Mouse (Mus musculus): ENCODE results near the gene Mfap1a.
A peak's percentile ranks its signal among the peaks of the same experiment; 100 is the strongest.
"Not testable (repeated sequence)": the region's sequence is repeated elsewhere in the genome, so short reads cannot be mapped to it uniquely, and the experiment has no call there.

Gene Mfap1a

DNA sequence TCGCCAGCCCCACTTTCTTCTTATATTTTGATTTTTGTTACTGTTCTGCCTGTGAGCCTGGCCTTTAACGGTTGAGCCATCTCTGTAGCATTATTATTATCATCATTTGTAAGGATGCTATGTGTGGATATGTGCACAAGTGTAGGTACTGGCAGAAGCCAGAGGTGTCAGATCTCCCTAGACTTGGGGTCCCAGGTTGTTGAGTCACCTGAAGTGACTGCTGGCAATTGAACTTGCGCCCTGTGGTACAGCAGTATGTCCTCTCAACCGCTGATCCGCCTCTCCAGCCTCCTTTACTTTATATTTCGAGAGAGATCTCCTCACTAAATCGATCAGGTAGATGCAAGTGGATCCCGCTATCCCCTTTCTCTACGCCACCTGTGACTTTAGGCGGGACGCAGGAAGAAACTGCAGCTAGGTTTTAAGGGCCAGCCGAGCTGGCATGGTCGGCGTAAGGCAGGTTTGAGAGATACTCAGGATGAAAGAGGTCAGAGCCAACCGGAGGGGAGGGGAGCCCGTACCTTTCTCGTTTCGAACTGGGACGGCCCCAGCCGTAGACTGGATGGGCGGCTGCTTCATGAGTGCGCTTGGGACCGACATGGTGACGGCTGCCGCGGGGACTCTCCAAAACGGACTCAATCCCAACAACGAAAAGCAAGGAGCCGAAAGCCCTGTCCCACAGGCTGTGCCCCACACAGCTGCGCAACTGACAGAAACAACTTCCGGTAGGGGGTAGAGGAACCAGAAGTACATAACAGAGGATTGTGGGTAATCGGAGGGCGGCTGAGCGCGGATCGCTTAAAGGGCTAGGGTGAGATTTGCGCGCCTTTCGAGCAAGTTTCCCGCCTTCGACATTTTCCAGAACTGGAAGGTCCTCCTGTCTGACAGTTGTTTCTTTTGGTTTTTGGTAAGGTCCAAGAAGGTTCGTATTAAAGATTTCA lies at the start of gene Mfap1a, which contains the start of gene Wdr76:
TSS of gene Mfap1a (minus strand) at position 724 of the 941 bp plus-strand sequence.
TSS of gene Wdr76 (plus strand) at position 782 of the 941 bp plus-strand sequence.
- DNase-seq (ENCODE audit: low spot score), result peak; percentile 80

DNA sequence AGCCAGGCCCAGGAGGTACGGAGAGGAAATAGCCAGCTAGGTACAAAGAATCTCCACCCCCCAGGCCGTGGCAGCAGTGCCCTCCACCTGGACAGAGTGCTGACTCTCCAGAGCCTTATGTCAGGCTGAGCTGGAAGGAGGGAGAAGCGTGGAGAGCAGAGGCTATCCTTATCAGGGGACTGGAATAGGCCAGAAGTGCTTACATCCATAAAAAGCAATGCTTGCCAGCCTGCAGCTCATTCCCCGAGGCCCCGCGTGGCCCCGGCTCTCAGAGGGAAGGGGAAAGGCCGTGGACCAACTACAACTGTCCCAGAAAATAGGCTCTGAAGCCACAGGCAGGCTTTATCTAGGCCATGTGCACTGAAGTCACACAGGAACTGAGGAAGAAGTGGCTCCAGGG lies 44.8 kb upstream of the Mfap1a start:
- DNase-seq (ENCODE audit: low spot score), result no peak

DNA sequence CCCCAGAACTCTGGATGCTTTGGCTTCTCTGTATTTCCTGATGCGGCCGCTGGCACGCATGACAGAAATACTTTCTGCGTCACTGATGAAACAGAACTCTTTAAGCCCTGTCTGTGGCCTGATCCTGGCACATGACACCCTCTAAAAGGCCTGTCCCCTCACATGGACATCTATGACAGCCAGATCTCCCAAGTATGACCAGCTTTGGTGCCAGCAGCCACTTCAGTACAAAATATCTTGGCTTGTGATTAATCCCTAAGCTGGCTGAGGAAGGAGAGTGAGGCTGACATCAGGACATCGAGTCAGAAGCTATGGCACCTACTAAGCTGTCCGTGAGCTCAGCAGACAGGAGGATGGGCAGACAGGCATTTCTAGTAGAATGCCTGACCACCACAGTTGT lies 43.2 kb upstream of the Mfap1a start:
- no peak for DNase-seq (ENCODE audit: low spot score)

DNA sequence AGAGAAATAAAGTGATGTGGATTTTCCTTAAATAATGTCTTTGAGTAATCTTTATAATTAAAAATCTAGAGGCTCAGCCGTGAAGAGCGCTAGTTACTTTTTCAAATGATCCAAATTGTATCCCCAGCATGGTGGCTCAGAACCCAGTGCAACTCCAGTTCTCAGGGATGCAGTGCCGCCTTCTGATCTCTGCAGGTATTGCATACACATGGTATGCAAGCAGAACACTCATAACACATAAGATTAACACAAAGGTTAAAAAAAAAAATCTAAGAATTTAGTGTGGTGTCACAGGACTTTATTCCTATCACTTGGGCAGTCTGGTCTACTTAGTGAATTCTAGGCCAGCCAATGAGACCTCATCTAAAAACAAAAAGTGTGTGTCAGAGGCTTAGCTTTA lies 38.4 kb upstream of the Mfap1a start:
- DNase-seq (ENCODE audit: low spot score), result peak; percentile 35

DNA sequence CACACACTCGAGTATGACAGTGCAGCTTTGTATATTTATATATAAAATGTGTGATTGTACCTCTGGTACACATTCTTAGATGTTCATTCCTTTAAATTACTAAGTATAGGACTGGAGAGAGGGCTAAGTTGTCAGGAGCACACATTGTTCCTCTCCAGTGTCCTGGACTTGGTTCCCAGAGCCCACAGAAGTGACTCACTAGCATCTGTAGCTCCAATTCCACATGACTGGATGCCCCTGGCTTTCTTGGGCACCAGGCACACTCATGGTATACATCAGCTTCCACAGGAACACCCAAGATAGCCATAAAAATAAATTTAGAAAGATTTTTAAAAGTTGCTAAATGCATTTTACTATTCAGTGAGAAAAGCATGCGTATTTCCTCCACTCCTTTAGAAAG lies 18.6 kb upstream of the Mfap1a start:
- no peak for DNase-seq (ENCODE audit: low spot score)

DNA sequence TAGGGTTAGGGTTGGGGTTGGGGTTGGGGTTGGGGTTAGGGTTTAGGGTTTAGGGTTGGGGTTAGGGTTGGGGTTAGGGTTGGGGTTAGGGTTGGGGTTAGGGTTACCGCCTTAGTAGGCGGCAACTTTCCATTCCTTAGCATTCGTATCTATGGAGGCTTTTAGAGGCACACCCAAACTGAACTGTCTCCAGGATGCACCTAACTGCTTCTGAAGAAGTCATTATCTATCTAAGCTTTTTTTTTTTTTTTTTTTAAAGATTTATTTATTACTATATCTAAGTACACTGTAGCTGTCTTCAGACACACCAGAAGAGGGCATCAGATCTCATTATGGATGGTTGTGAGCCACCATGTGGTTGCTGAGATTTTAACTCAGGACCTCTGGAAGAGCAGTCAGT lies 16.4 kb upstream of the Mfap1a start:
- not testable (repeated sequence) for DNase-seq (ENCODE audit: low spot score)

DNA sequence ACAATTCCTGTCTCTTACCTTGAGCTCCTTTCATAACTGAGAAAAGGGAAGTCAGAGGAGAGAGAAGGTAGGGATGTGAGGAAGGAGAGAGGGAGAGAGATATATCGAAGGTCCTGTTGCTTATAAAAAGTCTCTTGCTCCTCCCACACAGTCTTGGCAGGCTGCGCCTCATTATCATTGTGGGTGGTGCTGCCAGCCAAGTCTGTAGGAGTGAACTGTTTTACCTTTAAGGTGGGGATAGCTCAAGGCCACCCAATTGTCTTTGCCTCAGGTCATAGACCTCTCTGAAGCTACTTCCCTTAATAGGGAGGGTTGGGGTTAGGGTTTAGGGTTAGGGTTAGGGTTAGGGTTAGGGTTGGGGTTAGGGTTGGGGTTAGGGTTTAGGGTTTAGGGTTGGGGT lies 15.5 kb upstream of the Mfap1a start:
- no peak for DNase-seq (ENCODE audit: low spot score)

DNA sequence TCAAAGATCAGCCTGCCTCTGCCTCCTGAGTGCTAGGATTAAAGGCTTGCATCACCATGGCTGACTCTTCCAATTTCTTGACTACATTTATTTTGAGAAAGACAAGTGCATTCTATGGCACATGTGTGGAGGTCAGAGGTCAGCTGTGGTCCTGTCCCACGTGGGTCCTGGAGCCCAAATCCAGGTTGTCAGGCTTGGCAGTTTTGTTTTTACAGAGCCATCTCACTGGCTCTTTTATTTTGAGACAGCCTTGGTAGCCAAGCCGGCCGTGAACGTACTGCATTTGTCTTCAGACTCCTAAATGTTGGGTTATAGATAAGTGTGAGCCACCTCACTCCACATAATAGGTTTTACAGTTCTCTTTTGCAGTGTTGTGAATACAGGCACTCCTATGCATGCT lies 12.2 kb upstream of the Mfap1a start:
- not testable (repeated sequence) for DNase-seq (ENCODE audit: low spot score)

DNA sequence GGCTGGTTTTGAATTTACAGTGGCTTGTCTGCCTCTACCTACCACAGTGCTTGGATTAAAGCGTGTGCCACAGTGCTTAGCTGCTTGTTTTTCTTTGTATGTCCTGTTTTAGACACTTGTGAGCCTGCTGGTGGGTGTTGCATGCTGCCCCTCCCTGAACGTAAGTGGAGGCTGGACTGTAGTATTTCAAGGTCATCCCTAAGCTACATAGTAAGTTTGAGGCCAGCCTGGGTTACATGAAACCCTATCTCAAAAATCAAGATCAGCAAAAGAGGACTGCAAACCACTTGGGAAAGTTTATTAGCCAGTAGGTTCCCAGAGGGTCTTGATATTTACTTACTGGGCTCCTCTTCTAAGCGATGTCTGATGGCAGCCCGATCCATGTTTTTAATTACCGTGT lies 11.6 kb upstream of the Mfap1a start:
- DNase-seq (ENCODE audit: low spot score), result no peak

DNA sequence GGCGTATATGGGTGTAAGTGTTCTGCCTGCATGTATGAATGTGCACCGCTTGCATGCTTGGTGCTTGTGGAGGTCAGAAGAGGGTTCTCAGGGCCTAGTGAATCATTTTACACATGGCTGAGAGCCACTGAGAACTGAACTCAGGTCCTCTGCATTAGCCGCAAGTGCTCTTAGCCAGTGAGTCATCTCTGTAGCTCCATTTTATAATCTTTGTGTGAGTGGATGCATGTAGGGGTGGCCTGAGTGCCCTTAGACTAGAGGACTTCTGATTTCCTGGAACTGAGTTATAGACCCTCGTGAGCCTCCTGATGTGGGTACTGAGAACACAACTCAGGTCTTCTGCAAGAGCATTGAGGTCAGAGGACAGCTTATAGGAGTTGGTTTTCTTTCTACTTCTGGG lies 7.7 kb upstream of the Mfap1a start:
- DNase-seq (ENCODE audit: low spot score), result no peak

DNA sequence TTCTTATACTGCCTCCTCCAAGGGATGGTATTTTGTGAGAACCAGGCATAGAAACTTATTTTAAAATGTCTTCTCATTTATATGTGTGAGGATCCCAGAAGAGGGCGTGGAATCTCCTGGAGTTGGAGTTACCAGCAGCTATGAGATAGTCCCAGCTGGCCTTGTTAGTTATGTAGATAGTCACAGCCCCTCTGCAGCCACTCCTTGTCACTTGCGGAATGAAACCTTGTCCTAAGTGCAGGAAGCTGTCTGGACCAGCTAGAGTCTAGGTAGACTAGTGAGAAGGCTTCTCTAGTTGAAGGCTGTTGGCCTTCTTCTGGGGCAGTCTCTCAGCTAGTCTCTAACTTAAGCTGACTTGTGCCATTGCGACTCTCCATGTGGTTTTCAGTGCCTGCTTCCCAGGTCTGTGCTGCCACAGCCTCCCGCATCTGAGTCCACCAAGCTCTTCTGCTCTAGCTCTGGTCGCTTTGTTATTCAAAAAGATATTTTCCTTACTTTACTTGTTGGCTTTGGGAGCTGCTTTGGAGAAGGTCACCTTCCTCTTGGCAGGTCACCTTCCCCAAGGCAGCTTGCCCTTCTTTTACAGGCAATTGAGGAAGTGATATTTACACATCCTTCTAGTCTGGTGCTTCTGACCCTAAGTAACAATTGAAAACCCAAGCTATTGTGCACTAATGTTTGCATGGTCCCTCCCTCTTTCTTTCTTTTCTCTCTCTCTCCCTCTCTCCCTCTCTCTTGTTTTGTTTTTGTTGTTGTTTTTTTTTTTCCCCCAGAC lies 6.7 kb upstream of the Mfap1a start:
- DNase-seq (ENCODE audit: low spot score), result not testable (repeated sequence)

DNA sequence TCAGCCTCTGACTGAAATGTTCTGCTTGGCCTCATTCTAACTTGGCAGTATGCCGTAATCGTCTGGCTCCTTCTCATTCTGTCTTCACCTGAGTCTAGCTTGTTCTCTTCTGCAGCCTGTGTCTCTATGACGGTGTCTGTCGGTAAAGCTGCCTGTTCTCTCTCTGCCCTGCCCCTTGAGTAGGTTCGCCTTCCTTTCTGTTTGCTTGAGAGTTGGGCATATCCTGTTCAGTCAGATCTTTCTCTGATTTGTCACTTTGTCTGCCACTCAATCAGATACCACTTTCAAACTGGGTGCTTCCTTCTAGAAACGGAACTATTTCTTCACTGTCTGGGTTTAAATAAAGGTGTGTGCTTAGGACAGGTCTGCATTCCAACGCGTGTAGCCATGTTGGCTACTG lies 4.9 kb upstream of the Mfap1a start:
- no peak for DNase-seq (ENCODE audit: low spot score)

DNA sequence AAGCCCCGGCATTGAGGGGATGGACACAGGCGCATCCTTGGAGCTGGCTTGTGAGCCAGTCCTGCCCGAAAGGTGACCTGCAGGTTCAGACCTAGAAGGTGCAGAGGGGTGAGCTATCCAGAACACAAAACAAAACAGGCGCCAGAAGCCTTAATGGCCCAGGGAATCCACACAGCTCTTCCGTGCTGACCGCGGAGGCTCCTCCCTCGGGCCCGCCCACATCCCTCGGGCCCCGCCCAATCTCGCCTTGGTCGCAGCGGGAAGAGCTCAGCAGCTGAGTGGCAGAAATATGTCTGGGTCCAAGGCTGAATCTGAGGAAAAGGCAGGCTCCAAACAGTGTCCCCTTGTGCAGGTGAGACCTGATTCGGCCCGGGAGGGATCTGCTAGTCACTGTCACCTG lies 3.1 kb upstream of the Mfap1a start:
- DNase-seq (ENCODE audit: low spot score), result peak; percentile 89

DNA sequence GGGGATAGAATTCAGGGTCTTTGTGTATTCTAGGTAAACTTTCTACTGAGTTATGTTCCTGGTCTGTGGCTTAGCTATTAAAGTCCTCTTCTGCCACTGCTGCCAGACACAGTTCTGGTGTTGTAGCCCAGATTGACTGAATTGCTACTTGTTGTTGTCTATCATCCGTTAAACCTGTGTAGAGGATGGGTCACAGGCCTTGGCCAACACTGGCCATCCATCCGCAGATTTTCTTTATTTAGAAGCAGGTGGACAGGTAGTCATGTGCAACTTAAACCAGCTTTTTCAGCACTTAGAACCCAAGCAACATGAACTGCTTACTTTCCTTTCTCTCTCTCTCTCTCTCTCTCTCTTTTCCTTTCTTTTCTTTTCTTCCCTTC lies 1.5 kb upstream of the Mfap1a start:
- DNase-seq (ENCODE audit: low spot score), result no peak

DNA sequence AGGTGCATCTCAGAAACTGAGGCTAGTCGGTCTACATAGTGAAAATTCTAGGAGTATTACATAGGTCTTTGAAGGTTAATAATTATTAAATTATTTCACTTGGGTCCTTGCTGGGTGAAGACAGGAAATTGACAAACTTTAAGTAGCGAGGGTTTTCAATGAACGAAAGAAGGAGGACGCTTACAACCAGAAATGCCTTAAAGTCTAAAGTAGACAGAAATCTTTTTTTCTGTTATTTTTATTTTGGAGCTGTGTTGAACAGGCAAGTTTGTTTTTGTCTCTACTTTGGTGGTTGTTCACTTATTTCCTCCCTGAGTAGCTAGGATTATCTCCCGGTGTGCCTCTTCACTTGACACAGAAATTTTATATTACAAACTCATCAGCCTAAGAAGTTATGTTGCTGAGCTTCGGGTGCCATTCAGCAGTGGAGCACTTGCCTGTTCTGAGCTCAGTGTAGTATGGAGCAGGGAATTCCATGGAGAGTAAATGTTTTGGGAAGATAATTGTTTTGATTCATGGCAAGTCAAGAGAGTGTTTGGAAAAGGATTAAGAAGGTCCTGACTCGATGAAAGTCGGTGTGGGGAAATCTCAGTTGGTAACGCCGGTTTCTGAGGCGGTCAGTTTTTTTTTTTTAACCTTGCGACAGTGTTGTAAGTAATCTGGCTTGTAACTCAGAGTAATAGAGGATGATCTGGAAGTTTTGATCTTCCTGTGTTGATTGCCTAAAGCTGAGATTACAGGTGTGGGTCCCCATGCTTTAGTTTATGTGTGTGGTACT lies 897 bp upstream of the Mfap1a start:
- DNase-seq (ENCODE audit: low spot score), result no peak

DNA sequence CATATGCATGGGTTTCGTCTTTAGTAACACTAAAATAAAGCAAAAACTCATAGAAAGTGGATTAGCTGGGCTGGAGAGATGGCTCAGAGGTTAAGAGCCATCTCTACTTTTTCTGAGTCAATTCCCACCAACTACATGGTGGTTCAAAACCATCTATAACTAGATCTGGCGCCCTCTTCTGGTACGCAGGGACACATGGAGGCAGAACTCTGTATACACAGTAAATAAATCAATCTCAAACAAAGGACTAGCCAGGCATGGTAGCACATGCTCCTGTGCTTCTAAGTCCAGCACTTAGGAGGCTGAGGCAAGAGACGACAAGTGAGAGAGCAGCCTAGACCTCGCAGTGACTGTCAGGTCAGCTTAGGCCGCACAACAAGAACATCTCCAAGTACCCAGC lies 4.9 kb downstream of the Mfap1a start:
- not testable (repeated sequence) for DNase-seq (ENCODE audit: low spot score)

DNA sequence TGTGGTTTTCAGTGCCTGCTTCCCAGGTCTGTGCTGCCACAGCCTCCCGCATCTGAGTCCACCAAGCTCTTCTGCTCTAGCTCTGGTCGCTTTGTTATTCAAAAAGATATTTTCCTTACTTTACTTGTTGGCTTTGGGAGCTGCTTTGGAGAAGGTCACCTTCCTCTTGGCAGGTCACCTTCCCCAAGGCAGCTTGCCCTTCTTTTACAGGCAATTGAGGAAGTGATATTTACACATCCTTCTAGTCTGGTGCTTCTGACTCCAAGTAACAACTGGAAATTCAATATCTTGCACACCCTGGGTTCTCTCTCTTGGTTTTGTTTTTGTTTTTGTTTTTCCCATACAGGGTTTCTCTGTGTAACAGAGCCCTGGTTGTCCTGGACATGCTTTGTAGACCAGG lies 22.1 kb downstream of the Mfap1a start:
- not testable (repeated sequence) for DNase-seq (ENCODE audit: low spot score)

DNA sequence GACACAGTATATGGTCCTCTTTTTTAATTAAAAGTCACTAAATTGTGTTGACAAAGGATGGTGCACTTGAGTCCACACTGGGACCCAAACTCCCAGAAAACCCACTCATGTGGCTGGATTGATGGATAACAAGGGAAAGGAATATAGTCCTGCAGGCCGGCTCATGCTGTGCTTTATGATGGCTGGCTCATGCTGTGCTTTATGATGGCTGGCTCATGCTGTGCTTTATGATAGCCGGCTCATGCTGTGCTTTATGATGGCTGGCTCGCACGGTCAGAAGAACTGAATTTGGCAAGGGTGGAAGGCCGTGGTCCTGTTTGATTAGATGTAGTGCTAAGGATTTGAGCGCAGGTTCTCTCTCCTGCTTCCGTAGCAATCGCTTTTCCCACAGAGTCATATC lies 22.9 kb downstream of the Mfap1a start:
- no peak for DNase-seq (ENCODE audit: low spot score)

DNA sequence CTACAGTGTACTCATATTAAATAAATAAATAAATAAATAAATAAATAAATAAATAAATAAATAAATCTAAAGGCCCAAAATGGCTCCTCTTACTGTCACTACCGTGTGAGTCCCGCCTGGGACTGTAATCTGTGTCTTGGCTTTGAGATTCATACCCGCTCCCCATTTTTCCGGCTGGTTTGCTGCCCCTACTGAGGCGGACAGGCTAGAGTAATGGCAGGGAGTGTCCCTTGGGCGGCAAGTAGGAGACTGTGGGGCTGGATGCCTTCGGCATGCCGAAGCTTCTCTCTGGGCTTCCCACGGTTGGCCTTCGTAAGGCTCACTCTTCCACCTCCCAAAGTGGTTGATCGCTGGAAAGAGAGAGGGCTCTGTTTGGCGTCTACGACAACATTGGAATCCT lies 25.5 kb downstream of the Mfap1a start:
- DNase-seq (ENCODE audit: low spot score), result not testable (repeated sequence)

DNA sequence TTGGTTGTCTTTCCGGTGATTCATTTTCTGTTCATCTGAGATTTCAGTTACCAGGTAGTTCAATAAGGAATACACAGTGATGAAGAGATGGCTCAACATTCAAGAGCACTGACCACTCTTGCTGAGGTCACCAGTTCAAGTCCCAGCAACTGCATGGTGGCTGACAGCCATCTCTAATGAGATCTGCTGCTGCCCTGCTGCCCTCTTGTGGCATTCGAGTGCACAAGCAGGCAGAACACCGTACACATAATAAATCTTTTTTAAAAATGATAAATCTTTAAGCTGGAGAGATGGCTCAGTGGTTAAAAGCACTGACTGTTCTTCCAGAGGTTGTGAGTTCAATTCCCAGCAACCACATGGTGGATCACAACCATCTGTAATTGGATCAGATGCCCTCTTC lies 26.0 kb downstream of the Mfap1a start:
- DNase-seq (ENCODE audit: low spot score), result no peak

DNA sequence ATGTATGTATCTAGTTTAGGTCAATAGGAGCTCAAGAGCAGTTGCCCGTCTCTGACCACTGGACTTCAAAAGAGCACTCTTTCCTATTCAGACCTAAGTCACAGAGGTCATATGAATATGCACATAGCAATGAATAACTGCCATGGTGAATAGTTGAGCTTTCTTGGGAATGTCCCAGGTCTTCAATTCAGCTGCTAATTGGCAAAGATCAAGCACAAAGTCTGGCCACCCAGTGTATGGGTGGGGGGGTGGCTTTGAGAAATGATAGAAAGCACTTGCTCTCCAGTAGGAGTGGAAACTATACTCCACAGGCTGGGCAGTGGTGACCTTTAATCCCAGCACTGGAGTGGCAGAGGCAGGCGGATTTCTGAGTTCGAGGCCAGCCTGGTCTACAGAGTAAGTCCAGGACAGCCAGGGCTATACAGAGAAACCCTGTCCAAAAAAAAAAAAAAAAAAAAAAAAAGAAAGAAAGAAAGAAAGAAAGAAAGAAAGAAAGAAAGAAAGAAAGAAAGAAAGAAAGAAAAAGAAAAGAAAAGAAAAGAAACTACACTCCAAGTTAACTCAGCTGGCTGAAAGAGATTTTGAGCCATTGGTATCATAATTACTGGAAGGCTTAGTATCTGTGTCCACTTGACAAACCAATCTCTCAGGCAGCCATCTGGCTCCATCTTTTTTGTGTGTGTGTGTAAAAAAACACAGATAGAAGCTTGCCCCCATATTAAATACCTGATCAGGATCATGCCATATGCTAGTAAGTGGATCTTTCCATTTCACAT lies 28.8 kb downstream of the Mfap1a start:
- DNase-seq (ENCODE audit: low spot score), result no peak

DNA sequence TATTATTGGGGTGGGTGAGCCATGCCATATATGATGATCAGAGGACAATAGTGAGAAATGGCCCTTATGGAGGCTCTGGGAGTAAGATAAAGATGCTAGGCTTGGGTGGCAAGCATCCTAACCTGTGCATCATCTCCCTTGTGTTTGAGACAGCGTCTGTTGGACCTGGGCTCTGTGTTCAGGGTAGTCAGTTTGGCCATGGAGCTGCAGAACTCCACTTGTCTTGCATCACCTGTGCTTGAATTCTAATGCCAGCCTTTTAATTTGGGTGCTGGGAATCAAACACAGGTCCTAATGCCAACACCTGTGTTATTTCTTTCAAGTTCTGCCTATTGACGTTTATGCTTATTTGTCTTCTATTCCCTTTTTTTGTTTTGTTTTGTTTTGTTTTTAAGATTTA lies 31.2 kb downstream of the Mfap1a start:
- not testable (repeated sequence) for DNase-seq (ENCODE audit: low spot score)
